Mouse (Mus musculus) small intestine, adult 2 months (tissue): ENCODE measurements around the gene Tmem89.

Source experiments
- CTCF ChIP-seq: fragments of 200-500 bp; IDR thresholded peaks from 2 replicates; pipeline ENCODE4 v1.5.1; 2012; ENCODE audit warnings: low read depth, mild to moderate bottlenecking, control low read depth, inconsistent platforms, low read length, moderate library complexity, mixed read lengths; ENCODE audit not compliant: insufficient replicate concordance, insufficient read length; ENCODE audit errors: extremely low read depth
- POLR2A ChIP-seq: fragments of 200-500 bp; IDR thresholded peaks from 2 replicates; pipeline ENCODE4 v1.6.1; 2012; ENCODE audit warnings: low read depth, mild to moderate bottlenecking, control low read depth, inconsistent platforms, low read length, moderate library complexity

- TF ChIP-seq POLR2A (no peak), CTCF (no peak)
Measured at GRCm38 (mm10) chr9:108949967-108950728, 35.7 kb downstream of the Tmem89 start.
